Mouse (Mus musculus) regulatory T cell (primary cell): ENCODE measurements around the gene Slc9a2.
"Not testable (repeated sequence)": the region's sequence is repeated elsewhere in the genome, so short reads cannot be mapped to it uniquely, and the experiment has no call there.

Source experiments
- in situ Hi-C: fragments of 300-600 bp; cut with MboI, MseI; formaldehyde crosslinking; loops from one replicate; pipeline ENCODE4 v1.15.1; 2025; ENCODE audit warnings: high pct_unique_total_duplicates

Gene Slc9a2

DNA sequence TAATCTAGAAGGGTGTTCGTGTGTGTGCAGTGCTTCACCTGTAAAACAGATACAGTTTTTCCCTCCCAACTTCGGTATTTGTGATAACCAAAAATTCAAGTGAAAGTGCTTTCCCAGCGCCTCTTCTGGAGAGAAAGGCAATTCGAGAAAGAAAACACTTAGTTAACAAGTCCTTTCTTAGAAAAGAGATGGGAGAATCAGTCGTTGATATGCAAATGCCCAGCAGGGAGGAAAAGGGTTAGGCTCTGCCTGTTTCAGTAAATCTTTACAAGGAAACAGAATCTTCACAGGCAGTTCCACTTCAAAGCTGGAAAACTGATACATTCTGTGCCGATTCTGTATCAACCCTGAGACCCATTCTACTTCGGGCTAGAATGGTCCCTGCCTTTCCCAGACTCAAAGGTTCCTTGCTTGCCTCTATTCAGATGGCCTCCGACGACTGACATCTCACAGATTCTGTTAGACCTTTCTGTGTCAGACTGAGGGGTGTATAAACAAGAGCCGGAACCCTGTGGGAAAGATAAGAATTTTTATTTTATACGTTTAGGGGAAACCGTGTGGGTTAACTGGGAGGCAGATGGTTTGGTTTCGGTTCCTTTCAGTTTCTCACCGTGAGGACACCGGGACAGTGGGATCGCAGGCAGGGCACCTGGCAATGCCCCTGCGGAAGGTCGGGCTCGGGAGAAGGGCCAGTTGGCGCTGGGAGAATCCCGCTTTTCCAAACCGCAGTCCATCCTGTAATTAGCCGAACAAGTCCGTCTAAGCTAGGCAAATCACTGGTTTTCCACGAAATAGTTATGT, at the start of gene Slc9a2:
Gene Slc9a2 (plus strand): TSS at position 508 of the 801 bp plus-strand sequence.
- in situ Hi-C loops, result no loop called here

DNA sequence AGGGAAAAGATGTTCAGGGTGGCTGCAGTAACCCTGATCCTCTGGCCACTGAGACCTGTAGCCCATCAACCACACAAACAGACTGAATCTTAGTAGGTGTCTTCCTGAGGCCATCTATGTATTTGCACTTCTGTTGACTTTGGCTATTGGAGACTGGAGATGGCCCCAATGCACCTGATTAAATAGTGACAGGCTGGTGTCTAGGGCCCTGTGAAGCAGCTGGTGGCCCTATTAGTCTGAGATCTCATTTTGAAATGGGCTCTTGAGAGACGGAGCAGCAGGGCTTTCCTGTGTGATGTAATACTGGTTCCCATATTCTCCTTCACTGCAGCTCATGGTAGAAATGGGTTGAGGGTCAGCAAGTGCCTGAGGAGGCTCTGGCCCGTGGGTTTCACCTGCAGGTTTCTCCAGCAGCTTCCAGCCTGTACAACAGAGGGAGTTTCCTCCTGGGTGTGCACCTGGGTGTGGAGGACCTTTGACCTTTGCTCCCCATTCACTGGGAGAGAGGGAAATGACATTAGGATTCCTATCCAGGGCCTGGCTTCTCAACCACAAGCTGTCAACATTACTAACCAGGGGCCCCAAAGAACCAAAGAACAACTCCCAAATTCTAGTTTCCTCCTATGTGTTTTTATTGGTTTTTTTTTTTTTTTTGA, 47.8 kb upstream of the Slc9a2 start:
- in situ Hi-C loops, result no loop called here

- in situ Hi-C loops, result no loop called here
Measured at GRCm38 (mm10) chr1:40634608-40635007, 45.8 kb upstream of the Slc9a2 start.

- in situ Hi-C loops, result no loop called here
Measured at GRCm38 (mm10) chr1:40648234-40648633, 32.1 kb upstream of the Slc9a2 start.

DNA sequence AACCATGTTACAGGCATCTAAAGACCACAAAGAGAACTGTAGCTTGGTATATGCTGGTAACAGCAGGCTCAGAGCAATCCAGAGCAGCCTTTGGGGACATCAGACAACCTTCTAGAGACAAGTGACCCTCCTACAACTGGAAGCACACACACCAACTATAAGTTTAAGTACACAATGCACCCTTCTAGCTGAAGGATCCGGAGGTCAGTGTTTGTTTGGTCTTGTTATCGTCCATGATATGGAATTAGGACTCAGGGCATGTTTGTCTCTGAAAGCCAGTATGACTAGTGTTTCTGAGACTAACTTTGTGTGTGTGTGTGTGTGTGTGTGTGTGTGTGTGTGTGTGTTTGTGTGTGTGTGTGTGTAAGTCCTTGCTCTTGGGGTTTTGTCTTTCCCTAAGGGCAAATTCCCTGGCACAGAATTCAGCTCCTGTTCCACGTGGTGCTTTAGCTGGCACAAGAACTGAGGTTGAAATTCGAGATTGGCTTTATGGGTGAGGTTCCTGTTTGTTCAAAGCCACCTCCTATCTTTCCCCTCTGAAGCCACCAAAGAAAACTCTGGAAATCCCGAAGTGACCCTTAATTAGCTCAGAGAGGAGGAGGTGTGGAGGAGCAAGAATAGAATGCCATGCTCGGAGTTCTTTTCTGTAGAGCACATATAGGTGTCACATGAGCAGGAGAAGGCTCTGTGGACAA, 29.4 kb upstream of the Slc9a2 start:
- in situ Hi-C loops, result no loop called here

DNA sequence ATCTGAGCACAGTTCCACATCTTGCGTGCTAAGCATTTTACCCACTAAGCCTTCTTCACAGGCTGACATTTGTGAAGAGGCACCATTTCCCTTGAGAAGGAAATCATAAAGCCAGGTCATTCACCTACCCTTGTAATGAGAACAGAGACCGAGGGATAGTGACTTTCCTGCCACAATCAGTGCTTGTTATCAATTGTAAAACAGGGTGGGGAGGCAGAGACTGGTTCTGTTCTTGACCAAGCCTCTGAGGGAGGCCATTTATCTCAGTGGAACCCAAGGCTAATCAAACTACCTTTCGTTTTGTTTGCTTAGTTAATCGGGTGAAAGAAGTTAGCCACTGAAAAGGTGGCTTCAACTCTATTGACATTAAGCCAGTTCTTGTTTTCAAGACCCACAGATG, 23.3 kb upstream of the Slc9a2 start:
- in situ Hi-C loops, result loop anchor here (5.0 kb wide), 1 partner anchor 75 kb away; the partner anchor contains the start of gene Slc9a4

DNA sequence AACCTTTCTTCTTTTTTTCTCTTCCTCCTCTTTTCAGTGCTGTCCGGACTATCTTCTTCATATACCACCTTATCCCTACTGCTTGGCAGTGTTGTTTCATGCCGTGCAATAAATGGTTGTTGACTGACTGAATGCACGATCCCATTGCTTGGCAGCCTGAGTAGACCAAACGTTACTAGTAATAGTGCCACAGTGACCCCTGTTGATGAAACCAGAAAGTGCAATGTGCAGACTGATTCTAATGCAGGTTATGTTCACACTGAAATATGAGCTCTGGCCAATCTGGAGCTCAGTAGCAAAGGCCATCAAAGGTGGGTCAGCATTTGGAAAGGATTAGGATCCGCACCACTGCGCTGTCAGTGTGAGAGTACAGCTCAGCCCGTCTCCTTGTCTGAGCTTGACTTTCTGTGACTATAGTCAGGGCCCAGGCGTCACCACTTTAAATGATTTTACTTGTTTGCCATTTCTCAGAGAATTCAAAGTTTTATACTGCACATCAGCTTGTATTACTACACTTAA, 22.3 kb upstream of the Slc9a2 start:
- in situ Hi-C loops, result loop anchor here (5.0 kb wide), 1 partner anchor 76 kb away; the partner anchor contains the start of gene Slc9a4

DNA sequence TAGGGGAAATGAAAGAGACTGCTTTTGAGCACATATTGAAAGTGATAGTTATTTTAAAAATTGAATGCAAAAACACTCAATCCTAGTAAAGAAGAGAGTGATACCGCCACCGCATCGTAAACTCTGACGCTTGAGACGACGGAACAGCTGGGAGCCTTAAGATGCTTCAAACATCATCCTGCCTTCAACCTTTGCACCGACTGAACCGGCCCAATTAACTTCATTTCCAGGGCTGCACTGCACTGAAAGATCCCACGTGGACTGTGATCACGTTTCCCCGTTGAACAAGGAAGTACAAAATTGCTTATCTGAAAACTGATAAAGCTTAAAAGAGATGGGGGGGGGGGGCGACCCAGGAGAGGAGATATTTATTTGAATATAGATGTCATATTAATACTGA, 21.4 kb upstream of the Slc9a2 start:
- in situ Hi-C loops, result loop anchor here (5.0 kb wide), 1 partner anchor 77 kb away; the partner anchor contains the start of gene Slc9a4

DNA sequence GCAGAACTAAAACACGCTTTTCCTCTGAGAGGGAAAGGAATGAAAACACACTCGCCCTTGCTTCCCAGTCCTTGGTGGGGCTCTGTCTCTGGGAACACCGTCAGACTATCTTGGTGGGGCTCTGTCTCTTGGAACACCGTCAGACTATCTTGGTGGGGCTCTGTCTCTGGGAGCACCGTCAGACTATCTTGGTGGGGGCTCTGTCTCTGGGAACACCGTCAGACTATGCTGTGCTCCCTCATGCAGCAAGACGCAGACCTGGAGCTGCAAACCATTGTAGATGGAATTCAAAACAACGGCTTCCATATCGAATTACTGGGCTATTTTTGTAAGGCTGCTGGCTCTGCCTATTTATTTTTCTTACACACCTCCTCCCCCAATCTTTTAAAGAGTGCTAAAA, 20.9 kb upstream of the Slc9a2 start:
- in situ Hi-C loops, result loop anchor here (5.0 kb wide), 1 partner anchor 77 kb away; the partner anchor contains the start of gene Slc9a4

DNA sequence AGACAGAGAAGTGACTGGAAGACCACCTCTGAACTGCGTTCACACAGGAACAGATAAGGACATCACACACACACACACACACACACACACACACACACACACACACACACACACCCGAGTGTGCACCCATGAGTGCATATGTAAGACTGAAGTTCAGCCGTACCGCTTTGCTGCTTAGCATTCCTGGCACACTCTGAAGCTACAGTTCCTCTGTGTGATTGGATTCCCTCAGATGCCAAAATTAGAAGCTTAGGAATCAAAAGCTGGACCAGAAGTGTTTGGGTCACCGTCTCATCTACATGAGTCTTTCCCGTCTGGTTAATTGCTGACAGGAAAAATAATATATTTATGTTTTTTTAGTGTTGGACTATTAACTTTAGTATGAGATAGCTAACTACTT, 19.5 kb upstream of the Slc9a2 start:
- in situ Hi-C loops, result no loop called here

- in situ Hi-C loops, result no loop called here
Measured at GRCm38 (mm10) chr1:40665401-40666370, 14.7 kb upstream of the Slc9a2 start.

GRCm38 (mm10) chr1:40667442-40667841, 12.9 kb upstream of the Slc9a2 start:
- in situ Hi-C loops, result not testable (repeated sequence)

DNA sequence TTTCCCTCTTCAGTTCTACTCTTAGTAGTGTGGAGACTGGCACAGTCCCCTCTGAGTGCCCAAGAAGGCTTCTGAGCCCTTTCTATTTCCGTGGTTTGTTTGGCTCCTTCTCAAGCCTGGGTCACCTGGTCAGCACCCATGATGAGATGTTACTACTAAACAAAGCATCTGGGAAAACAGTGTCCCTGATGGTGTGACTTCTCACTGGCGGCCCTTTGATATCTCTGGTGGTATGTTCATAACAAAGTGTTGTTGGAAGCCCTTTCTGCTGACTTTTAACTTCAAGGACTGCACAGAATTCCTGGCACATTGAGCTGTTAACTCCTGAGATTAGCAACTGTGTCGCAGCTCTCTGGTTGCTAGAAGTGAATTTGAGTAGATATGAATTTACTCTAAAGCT, 10.3 kb upstream of the Slc9a2 start:
- in situ Hi-C loops, result no loop called here

- in situ Hi-C loops, result no loop called here
Measured at GRCm38 (mm10) chr1:40671490-40671889, 8.9 kb upstream of the Slc9a2 start.

- in situ Hi-C loops, result no loop called here
Measured at GRCm38 (mm10) chr1:40677306-40677705, 3.1 kb upstream of the Slc9a2 start.

DNA sequence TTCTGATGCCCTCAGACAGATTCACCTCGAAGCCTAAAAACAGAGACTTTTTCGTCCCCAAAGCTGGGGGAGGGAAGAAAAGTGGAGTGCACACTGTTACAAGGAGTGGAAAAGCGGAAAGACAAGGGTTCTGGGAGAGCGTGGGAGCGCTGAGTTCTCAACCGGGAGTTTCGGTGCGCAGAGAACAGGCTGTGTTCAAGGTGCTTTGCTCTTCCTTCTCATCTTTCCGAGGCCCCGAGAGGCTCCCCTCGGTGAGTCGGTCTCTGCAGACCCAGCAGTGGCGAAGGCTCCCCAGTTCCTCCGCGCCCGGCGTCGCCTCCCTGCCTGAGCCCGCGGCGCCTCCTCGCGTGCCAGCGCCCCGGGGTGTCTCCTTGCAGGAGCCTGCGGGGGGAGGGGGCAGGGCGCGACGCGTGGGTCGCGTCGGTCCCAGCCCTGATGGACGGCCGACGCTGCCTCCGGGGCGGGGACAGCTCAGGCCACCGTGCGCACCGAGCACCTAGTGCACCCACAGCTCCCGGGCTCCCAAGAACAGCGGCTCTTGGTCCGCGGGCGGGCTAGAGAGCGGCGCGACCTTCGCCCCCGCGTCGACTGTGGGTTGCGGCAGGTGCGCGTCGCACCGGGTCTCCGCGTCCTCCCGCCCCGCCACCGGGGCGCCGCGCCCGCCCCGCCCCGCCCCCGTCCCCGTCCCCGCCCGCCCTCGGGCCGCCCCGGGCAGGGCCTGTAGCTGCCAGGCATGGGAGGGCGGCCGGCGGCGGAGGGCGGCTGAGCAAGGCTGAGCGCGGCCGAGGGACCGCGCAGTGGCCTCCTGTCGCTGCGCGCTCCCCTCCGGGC, 709 bp downstream of the Slc9a2 start:
- in situ Hi-C loops, result no loop called here

DNA sequence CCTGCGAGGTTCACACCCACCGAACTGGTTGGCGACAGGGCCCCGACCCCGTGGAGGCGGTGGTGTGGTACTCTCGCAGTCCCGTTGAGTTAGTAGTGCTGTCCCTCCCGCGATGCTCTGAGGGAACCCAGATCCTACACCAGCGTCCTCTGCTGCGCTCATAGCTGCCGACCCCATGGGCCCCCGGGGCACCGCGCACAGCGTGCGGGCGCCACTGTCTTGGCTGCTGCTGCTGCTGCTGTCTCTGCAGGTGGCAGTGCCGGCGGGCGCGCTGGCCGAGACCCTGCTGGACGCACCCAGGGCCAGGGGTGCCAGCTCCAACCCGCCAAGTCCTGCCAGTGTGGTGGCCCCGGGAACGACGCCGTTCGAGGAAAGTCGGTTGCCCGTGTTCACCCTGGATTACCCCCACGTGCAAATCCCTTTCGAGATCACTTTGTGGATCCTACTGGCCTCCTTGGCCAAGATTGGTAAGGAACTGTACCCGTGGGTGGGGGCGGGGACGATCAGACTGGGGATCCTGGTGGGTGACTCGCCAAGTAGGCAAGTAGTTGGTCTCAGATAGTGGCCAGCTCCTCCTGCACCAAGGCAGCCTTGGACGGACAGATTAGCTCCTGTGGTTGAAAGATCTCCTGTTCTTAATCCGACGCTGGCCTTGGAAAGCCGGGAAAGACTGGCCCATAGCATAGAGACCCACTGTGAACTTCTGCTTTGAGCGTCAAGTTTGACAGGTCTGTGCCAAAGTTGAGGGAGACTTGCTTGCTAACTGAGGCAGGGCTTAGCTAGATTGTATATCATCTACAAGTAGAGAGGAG, 1.5 kb downstream of the Slc9a2 start:
- in situ Hi-C loops, result no loop called here

DNA sequence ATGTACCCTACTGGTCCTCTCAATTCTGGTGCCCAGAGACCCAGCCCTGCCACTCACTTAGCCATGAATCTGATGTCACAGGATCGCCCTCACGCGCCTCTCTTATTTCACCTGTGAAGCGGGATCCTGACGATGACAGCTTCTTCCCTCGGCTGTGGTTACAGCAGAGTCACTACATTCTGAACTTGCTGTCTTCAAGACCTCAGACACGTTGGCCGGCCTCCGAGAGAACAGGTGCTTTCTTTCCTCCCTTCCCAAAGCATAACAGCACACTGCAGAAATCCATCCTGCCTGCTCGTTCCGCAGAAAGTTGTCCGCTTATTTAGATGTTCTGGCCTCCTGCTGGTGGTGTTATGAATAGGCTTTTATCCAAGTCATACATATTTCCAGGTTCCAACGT, 13.9 kb downstream of the Slc9a2 start:
- in situ Hi-C loops, result no loop called here

DNA sequence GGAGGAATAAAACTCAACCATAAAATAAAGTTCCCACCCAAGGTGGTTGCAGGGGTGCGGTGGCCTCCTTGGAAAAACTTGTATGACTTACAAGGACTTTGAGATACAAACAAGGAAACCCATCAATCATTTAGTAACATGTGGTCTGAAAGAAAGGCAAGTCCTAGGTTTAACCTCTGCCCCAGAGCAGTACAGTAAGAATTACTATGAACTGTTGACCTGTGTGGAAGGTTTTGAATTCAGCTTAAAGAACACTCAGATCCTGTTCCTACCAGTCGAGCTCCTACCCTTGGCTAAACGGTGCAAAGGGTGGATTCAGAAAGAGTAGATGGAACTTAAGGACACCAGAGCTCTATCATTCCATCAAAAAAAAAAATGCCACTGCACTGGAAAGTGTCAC, 16.1 kb downstream of the Slc9a2 start:
- in situ Hi-C loops, result no loop called here
